Mouse (Mus musculus) gastrocnemius, postnatal 4 days (tissue): Measurements from ENCODE around the gene AC109138.7. TPM values are rescaled to one million over a fixed set of nuclear protein-coding genes. Genes with fewer than 3 reads are reported as not detected.
A peak's percentile ranks its signal among the peaks of the same experiment; 100 is the strongest.

ENCODE experiments used
- DNase-seq, 2 experiments: peaks; one replicate each; pipeline ENCODE4 v3.0.0; 2021 to 2022; ENCODE audit warnings: low spot score in 2 of 2, mixed read lengths in 2 of 2
- total RNA-seq, 2 experiments: library from RNA; stranded (reverse); gene quantifications; 2 replicates each; pipeline ENCODE4 v1.2.3; 2021

The AC109138.7 gene
- total RNA-seq, 2 experiments from 2014 or later, result not detected

DNA sequence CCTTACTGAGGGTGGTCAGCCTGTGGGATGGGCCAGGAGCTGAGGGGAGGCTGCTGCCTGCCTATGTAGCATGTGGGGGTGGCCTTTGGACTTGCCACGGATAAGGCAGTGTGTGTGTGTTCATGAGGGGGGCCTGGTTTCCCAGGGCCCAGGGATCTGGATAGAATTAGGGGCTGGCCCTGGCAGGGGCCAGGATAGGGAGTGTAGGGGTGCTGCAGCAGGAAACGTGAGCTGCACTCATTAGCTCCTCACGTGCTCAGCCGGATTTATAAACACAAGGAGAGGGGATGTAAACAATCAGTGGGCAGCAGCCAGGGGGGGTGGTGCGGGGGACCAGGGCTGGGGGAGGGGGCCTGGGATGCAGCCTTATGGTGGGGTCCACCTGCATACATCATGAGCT, 3.0 kb downstream of the AC109138.7 start:
- DNase-seq, result no peak

DNA sequence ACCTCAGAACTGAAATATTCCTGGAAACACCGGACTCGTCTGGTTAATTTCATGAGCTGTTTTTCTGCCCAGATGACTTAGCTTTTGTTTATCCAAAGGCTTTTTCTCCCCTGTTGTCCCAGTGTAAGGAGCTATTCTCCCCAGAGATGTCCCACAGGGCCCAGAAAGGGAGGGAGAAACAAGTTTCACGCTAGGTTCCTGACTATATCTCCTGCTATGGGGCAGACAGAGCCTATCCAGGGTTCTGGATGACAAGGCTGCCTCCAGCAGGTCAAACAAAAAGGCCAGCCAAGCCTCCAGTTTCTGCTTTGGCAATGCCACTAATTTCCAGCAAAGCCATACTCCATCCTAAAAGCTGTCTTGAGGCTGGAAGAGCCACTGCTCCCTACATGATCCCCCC, 3.7 kb downstream of the AC109138.7 start:
- no peak for DNase-seq

- DNase-seq, result no peak
Measured at GRCm38 (mm10) chr19:4218293-4218692, 4.1 kb downstream of the AC109138.7 start.

- no peak for DNase-seq
Measured at GRCm38 (mm10) chr19:4218784-4219183, 4.6 kb downstream of the AC109138.7 start.

DNA sequence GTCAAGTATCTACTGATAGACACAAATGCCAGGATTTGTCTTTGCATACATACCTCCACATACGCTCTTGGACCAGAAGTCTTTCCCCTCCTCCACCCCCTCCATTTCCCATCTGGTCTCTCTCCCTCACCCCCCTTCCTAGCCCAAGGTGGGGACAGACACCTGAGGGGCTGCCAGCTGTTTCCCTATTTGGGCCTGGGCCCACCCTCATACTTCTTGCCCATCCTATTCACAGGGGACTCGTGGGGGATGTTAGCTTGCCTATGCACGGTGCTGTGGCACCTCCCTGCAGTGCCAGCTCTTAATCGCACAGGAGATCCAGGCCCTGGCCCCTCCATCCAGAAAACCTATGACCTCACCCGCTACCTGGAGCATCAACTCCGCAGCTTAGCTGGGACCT, 5.8 kb downstream of the AC109138.7 start:
- DNase-seq, result no peak

GRCm38 (mm10) chr19:4220416-4220815, 6.3 kb downstream of the AC109138.7 start:
- DNase-seq, result no peak

- DNase-seq, result no peak
Measured at GRCm38 (mm10) chr19:4220957-4221743, 7.0 kb downstream of the AC109138.7 start.

- no peak for DNase-seq
Measured at GRCm38 (mm10) chr19:4222165-4222564, 8.0 kb downstream of the AC109138.7 start.

- DNase-seq, result no peak
Measured at GRCm38 (mm10) chr19:4226779-4227178, 12.6 kb downstream of the AC109138.7 start.

GRCm38 (mm10) chr19:4227446-4227845, 13.3 kb downstream of the AC109138.7 start:
- no peak for DNase-seq

DNA sequence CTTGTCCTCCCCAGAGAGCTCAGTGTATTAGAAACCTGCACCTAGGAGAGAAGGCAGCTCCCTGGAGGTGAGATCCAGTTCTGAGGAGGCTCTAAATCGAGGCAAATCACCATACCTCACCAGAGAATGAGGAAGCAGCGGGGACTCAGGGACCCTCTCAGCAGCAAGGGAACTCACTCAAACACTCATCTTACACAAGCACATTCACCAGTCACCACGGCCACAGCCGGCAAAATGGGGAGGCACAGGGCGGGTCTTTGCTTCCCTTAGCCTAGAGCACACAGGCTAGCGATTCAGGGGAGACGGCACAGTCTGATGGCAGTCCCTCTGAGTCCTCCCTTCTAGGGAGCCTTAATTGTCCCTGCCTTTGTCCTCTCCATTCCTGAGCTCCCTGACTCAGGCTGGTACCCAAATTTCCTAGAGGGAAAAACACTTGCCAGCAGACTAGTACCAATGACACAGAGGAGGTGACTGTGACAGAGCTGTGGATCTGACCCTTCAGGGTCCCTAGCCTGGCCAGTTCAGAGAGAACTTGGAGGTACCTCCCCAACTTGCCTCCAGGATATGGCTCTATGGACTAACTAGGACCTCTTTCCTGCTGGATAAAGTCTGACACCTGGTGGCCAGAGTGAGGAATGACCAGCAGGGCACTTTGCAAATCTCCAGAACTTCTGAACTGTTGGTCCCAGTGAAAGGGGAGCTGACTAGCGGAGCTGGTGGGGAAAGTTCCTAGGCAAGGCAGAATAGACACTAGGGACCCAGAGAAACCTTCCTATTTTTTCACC, 13.9 kb downstream of the AC109138.7 start:
- peak; percentile 43 to 61 for DNase-seq

GRCm38 (mm10) chr19:4228891-4229290, 14.7 kb downstream of the AC109138.7 start:
- DNase-seq, result no peak

- DNase-seq, result no peak
Measured at GRCm38 (mm10) chr19:4229451-4230076, 15.4 kb downstream of the AC109138.7 start.

- DNase-seq, result no peak
Measured at GRCm38 (mm10) chr19:4230415-4230814, 16.3 kb downstream of the AC109138.7 start.

GRCm38 (mm10) chr19:4231253-4232185, 17.4 kb downstream of the AC109138.7 start, which contains the start of gene Pold4:
Gene Pold4 (plus strand): TSS chr19:4231899.
- DNase-seq, result peak; percentile 95 to 97

GRCm38 (mm10) chr19:4232186-4232572, 18.0 kb downstream of the AC109138.7 start:
- DNase-seq, result no peak

DNA sequence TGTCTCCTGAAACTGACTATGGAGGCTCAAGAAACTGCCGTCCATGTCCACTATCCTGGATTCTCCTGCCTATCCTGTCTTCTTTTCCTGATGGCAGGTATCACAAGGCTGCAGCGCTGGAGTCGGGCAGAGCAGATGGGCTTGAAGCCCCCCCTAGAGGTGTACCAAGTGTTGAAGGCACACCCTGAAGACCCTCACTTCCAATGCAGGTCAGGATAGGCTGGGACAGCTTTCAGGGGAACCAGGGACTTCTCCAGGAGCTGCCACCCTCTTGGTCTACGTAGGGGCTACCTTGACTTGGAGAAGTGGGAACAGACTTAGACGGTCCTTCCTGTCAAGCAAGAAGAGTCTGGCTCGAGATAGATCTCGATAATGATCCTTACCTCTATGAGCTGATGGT, 18.5 kb downstream of the AC109138.7 start:
- DNase-seq, result no peak

DNA sequence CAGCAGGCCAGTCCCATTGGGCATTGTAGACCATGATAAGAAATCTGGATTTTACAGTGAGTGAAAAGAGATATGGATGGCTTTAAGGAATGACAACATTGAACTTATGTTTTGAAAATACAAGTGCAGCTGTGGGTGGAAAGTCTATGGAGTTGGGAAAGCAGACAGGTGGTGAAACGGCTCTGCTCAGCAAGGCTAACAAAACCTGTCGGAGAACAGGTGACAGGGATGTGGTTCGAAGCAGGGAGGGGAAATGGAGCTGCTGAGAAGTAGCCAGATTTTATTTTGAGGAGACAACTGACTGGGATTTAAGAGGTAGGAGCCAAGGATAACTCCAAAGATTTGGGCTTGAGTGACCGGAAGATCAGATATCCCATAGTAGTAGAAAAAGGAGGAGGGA, 20.4 kb downstream of the AC109138.7 start:
- no peak for DNase-seq

GRCm38 (mm10) chr19:4240247-4240668, 26.1 kb downstream of the AC109138.7 start:
- DNase-seq, result no peak

- DNase-seq, result no peak
Measured at GRCm38 (mm10) chr19:4242416-4242815, 28.3 kb downstream of the AC109138.7 start.

- DNase-seq, result no peak
Measured at GRCm38 (mm10) chr19:4244775-4245174, 30.6 kb downstream of the AC109138.7 start.
